Mouse (Mus musculus): ENCODE data around the gene Nxpe5.

Nxpe5 gene

DNA sequence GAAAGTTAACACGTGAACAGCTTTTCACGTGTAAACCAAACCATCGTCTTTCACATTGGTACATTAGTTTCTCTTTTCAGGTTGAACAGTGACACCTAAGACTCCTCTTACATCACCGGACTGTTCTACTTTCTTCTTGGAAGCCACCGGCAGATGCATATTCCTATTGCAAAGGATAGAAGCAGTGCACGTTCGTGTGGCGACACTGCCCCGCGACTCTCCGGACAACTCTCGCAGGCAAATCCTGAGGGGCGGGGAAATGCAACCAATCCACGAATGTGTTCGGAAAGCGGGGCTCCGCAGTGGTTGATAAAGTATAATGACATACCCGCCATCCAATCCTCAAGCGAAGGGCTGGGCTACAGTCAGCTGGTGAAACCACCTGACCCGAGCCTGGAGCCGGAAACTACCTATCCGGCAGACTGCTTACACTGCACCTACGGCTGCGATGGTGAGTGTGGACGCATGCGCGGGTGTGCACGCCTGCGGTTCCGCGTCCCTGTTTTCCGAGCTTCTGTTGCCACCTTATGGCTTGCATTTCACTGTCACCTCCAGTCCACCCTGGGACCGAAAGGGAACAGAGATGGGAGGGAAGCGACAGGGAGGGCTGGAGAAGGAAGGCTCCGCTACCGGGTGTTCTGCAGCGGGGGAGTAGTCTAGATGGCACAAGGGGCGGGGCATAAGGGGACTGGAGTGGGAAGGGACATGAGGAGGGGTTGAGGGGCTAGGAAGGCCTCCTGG lies 29.8 kb downstream of the Nxpe5 start, which contains the start of gene Lamtor4:
Gene Lamtor4 (plus strand): TSS at position 130 of the 741 bp plus-strand sequence.
- DNase-seq, result peak; percentile 97

DNA sequence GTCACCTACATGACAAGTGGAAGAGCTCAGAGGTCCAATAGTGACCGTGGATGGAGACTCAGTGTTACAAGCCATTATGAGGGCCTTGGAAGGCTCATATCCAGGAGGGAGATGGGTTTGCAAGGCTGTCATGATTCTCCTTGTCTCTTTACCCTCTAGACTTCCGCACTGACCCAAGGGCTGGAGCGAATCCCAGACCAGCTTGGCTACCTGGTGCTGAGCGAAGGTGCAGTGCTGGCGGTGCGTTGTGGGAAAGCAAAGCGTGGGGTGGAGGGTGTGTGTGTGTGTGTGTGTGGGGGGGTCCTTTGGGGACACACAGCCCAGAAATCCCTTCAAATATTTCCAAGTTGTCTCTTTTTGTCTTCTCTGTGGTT lies 30.4 kb downstream of the Nxpe5 start:
- DNase-seq, result no peak

DNA sequence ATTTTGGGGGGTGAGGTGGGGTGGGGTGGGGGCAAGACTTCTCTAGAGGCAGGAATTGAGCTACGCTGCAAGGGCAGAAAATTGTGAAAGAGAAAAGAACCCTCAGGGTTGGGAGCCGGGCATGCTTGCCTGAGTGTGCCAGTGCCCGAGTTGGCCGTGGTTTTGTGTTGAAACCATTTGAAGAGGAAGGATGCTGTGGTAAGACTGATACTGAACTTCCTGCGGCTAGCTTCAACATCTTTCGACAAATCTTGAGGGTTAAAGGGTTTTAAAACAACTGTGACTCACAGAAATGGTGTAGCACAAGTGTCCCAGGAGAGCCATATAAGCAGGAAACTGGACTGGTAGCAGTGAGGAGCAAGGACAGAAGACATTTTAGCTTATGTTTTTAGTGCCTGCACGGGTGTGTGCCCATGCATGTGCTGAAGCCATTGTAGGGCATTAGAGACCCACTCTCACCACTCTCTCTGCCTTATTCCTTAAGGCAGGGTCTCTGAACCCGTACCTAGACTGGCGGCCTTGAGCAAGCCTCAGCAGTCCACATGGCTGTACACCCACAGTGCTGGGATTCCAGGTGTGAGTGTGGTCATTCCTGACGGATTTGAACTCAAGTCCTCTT lies 31.4 kb downstream of the Nxpe5 start:
- no peak for DNase-seq

DNA sequence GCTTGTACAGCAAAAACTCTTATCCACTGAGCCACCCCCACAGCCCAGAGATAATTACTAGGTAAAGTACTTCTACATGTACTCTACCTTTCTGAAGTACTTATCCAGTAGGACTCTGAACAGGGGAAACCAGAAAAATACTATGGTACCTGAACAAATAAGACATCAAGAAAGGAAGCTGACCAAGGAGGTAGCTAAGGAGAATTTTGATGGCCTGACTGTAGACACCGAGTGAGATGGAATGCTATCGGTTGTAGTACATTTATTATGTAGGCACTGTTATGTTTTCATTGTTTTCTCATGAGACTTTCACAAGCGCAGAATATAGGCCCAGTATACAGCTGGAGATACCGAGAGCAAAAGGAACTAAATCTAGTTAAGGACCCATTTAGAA lies 31.9 kb downstream of the Nxpe5 start:
- DNase-seq, result no peak

DNA sequence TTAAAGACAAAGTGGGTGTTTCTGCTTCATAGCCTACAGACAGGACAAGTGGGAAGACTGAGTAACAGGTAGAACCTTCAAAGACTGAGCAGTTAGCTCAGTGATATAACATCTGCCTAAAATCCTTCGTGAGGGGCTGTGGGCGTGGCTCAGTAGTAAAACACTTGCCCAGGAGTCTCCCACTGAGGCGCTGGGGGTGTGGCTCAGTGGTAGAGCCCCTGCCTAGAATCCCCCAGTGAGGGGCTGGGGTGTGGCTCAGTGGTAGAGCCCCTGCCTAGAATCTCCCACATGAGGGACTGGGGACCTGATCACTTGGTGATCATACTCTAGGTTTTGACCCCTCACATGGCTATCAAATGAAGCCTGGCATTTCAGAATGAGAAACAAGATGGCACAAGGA lies 32.4 kb downstream of the Nxpe5 start:
- no peak for DNase-seq

DNA sequence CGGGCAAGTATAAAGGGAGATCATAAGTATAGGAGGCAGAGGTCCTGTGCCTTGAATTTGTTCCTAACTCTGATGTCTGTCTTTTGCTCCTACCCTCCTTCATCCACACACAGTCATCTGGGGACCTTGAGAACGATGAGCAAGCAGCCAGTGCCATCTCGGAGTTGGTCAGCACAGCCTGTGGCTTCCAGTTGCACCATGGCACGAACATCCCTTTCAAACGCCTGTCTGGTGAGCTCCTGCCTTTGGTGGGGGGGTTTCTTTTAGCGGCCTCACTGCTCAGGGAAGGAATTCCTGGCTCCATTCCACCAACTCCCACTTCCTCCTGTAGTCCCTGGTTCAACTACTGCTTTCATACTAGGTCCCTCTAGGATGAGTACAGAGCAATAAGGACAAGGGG lies 32.8 kb downstream of the Nxpe5 start:
- DNase-seq, result no peak

DNA sequence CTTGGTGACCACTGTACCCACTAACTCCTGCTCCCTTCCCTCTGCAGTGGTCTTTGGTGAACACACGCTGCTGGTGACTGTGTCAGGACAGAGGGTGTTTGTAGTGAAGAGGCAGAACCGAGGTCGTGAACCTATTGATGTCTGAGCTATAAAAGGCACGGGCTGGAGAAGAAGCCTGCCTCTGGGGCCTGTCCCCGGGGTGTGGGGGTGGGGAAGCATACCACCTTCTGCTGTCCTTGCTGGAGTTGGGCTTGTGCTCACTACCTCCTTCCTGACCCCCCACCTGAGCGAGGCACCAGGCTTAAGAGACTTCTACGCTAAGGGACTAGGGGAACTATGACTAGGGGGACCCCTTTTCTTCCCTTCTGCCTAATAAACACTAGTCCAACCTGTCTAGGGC lies 33.3 kb downstream of the Nxpe5 start:
- no peak for DNase-seq

DNA sequence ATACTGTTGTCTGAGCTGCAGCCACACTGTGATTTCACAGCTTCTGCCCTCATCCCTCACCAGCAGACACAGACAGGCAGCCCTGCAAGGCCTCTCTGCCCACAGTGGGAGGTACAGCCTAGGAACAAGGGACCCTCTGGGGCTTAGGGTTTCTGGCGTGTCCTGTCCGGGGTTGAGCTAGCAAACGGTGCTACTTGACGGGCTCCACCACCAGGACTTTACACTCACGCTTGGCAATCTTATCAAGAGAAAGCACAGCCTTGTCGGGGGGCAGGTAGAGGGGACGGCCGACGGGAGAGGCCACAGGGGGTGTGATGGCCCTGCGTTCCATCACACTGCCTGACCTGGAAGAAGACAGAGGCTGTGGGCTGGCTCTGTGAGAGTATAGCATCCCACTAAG lies 34.4 kb downstream of the Nxpe5 start:
- no peak for DNase-seq

DNA sequence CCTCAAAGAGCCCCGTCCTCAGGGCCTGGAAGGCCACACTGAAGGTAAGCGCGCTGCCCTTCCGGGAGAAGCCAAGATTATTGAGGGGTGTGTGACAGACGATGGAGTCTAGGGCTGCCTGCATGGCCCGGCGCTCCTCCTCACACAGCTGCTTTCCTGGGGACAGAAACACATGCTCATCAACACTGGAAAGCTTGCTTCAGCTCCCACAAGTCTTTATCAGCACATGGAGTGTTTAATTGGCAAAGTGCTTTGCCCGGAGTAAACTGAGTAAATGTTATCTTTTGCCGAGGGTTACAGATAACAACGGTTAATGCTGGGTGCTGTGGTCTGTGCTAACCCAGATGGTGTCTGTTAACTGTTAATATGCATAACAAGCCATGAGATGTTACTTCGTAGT lies 35.1 kb downstream of the Nxpe5 start:
- no peak for DNase-seq

DNA sequence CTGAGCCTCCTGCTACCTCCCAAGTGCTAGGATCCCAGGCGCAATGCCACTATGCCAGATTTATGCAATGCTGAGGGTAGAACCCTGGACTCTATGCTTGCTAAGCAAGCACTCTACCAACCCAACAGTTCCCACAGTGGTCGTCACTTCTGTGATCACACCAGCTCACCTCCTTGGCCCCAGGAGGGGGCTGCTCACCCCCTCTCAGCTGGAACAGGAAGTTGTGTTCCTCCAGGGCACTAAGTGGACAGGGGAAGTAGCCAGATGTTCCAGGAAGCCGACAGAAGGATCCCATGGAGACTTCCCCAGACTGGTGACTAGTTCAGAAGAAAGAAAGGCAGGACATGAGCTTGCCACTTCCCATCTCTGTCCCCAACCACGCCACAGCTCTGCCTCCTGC lies 36.3 kb downstream of the Nxpe5 start:
- DNase-seq, result no peak

DNA sequence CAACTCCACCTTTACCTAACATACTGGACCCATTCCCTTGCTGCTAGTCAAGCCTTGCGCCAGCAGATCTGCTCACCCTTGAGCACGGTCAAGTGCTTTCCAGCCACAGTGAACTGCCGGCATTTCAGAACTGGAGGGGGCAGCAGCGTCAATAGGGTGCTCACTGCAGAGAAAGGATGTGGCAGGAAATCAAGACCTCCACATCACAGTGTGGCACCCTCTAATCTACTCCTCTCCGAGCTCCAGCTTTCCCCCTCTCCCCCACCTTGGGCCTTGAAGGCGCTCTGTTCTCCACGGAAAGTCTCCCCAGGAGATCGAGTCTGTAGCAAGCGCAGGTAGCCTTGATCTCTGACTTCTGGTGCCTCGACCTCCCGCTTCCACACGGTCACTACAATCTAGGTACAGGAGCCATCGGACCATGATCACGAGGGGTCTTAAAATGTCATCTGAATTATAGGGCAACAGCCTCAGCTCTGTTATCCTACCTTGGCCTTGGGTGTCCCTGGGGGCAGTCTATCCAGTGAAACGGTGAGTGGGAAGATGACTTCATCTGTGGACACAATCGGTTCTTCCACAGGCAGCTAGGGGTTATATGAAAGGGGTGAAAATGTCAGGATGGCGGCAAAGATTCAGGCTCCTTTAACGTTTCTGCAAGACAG lies 37.0 kb downstream of the Nxpe5 start:
- no peak for DNase-seq

DNA sequence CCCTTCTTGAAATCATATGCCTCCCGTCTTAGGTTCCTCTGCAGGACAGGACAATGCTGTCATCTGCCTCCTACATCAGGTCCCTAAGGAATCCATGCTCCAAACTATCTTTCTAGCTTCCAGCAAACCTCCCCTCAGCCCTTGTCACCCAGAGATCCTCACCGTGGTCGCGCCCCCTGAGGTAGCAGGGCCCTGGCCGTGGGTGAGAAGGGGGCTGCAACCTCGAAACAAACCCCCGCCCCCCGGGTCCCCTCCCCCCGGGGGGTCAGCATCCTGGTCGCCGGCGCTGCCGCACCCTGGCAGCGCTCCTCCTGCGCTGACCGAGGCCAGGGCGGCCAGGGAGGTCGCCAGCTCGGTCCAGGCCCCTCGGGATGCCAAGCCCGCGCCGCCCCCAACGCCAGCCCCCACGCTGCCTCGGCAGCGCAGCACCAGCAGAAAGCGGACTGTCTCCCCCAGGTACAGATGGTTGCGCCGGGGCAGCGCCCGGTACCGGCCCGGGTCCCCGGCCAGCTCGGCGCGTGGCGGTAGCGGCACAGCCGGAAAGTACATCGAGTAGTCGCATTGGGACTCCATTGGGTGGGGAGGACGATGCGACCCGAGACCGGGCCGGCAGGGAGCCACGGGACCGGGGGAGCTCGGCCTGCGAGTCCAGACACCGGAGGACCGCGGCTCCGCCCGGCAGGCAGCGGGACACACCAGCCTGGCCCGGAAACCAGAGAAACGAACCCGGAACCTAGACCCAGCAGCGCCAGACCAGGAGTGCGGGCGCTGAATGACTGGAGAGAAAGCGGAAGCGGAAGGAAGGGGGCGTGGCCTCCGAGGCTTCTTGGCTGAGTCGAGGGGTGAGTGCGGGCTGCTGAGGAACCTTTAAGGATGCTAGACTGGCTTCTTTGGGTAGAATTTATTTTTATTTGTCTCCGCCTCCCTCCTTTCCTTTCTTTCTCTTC lies 37.8 kb downstream of the Nxpe5 start, which contains the start of gene BC037034:
Gene BC037034 (minus strand): TSS at position 774 of the 947 bp plus-strand sequence.
- peak; percentile 95 for DNase-seq

DNA sequence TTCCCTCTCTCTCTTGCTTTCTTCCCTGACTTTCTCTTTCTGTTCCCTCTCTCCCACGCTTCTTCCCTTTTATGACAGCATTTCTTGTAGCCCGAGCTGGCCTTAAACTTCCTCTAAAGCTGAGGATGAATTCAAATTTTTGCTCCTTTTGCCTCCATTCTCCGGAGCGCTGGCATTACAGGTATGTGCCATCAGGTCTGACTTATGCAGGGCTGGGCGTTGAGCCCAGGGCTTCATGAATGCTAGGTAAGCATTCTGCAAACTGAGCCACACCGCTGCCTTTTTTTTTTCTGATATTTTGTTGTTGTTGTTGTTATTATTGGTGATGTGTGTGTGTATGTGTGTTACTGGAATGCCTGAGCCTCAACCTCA lies 38.5 kb downstream of the Nxpe5 start:
- no peak for DNase-seq

DNA sequence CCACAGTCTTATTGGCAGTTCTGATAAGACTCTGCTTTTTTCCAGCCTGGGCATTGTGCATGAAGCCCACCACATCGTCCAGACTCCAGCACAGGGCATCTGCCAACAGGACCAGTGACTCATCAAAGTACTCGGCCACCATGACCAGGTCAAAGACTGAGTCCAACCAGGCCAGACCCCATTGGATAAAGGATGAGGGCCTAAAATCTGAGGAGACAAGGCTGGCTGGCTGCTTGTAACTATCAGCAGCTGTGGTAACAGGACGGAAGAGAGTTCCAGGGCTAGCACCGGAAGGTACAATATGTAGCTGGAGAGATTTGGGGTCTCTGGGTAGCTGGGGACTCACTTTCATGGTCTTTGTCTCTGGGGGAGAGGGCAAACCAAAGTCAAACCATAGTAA lies 40.0 kb downstream of the Nxpe5 start:
- DNase-seq, result no peak

DNA sequence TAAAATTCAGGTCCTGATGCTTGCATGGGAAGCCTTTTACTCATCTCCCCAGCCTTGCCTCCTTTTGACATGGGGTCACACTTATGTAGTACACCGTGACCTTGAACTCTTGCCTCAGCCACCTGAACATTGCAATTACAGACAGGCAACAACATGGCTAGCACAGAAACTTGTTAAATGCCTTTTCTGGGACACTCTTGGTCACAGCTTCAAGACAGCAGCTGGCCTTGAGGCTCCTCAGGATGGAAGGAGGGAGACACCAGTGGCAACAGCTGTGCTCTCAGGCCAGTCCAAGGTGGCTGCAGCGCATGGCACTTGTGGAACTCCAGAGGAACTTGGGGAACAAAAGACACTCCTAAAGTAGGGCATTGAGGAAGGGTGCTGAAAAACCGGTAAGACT lies 41.4 kb downstream of the Nxpe5 start:
- DNase-seq, result no peak

DNA sequence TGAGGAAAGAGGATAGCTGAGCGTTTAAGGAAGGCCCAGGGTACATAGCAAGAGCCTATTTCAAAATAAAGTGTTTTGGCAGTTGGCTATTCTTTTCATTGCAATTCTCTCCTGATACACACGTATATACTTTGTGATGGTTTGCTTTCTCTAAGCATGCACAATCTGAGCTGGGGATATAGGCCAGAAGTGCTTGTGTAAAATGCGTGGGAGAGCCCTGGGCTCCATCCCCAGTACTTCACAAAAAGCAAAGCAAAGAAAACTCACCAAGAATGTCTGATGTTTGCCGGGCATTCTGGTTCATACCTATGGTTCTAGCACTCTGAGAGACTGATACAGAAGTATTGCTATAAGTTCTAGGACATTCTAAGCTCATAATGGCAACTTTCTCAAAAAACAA lies 43.3 kb downstream of the Nxpe5 start:
- no peak for DNase-seq

DNA sequence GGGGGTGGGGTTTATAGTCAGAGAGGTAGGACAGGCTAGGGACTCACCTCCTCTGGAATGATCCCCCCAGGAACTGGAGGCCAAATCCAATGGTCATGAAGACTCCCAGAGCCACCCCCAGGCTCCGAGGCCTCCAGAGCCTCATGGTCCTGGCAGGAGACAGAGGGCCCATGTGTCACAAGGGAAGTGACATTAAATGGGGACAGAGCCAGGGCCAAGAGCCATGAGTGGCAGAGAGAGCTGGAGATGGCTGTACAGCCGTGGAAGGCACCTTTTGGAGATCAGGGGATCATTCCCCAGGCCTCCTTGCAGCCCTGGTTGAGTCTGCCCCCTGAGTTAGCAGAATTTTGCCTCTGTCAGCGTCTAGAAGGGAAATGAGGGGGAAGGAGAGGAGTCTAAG lies 45.5 kb downstream of the Nxpe5 start:
- DNase-seq, result no peak

DNA sequence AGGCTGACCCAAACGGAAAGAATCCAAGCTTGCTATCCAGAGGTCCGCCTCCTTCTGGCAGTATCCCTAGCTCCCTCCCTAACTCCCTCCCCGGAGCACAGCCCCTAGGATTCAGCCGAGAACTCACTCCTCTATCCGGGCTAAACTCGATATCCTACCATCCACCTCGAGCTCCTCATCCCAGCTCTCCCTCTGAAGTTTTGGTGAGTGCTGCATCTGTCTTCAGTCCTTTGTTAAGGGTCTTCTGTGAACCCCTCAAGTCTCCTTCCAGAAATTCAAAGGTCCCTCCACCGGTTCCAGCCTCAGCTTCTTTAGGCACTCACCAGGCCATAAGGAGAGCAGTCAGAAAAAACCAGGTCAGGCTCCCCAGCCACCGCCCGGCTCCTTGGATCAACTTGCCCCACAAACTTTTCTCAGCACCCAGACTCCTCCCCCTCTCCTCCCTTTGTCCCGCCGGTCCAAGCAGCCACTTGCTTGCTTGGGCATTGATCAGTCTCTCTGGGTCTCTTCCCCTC lies 46.8 kb downstream of the Nxpe5 start, which contains the start of gene Gal3st4:
Gene Gal3st4 (minus strand): TSS at position 432 of the 515 bp plus-strand sequence.
- DNase-seq, result peak; percentile 73

DNA sequence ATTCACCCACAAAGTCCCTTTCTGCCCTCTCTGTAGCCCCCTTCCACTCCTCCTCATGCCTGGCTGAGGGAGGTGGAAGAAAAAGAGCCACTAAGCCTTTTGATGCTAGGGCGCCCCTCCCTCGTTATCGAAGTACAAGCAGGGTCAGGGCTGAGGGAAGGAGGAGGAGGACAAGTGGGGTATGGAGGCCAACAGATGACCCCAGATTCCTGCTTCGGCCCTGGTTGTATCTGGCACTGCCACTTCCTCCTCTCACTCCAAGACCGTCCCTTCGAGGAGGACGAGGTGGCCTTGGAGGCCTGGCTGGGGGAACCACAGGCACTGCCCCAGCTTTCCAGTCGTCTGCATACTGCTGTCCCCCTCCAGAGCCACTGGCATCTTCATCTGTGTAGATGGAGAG lies 48.5 kb downstream of the Nxpe5 start:
- DNase-seq, result no peak

DNA sequence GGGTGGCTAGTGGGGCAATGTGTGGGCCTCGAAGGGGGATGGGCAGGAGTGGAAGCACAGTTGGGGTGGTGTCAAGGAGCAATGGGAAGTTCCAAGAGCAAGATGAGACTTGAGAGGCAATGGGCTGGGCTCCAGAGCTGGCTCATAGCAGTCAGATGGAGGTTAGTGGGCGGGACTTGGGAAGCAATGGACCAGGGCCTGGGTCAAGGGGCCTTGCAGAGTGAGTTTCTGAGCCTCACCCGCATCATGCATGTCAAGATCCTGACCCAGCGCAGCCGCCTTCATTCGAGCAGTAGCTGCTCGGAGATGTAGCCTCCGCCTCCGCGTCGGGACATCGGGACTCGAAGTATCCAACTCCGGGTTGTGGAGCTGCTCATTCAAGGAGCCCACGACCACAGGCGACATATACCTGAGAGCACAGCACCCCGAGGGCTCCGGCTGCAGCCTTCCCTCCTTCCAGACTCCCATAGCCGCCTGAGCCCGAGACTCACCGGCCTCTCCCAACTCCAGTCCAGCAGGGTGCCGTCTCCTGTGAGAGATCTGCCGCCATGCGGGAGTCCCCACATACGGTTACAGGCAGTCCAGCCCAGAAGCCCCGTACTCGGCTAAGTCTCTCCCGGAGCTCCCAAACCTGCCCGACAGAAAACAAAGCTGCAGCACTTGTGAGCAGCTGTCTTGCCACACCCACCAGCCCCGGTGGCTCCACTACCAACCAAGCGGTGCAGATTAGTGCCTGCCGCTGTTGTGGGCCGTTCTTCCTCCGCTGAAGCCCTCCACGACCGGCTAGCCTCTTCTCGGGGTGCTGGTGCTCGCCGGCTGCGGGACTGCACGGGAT lies 49.7 kb downstream of the Nxpe5 start:
- peak; percentile 71 for DNase-seq

DNA sequence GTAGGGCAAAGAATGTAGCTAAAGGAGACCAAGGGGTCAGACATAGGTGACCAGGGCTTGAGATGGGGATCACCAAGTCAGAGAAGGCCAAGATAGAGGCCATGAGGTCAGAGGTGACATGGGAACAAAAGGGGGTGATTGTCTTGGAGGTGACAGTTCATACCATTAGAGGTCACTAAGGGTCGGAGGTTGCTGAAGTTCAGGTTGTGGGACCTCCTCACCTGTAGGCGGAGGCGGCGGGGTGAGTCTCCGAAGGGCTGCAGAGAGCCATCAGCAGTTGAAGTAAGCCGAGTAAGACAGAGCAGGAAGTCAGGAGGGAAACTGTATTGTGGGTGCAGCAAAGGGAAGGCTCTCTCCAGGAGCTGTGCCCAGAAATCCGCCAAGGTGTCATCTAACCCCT lies 52.3 kb downstream of the Nxpe5 start:
- no peak for DNase-seq

All from embryo, embryonic 11 days (tissue).